Mouse (Mus musculus): ENCODE data around the gene Rhbdf1. TPM values are rescaled to one million over a fixed set of nuclear protein-coding genes. Genes with fewer than 3 reads are reported as not detected.

Gene Rhbdf1
- polyA plus RNA-seq, 1 experiment from 2014 or later, result 14.1 TPM

DNA sequence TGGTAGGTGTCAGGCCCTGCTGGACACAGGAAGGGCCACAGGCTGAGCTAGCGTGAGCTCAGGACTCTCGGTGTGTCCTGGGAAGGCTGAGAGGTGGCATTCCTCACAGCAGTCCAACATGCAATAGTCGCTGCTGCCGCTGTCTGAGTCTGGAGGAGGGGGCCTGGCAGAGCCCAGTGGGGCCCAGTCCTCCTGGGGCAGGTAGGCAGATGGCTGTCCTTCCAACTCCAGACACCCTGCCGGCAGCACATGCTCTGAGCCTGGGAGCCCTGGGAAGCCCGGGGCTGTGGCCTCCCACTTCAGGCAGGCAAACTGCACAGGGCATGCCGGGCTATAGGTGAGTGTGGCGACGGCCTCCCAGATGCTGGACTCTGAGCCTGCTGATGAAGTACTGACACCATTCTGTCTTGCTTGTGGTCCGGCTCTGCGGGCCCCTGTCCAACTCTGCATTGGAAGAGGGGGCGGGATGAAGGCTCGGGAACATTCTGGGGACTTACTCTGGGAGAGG, 31.4 kb downstream of the Rhbdf1 start:
- Histone ChIP-seq H3K4me2 (no peak overlapping the region), H3K9ac (ENCODE audit: low read length) (no peak overlapping the region), H3K36me3 (ENCODE audit: control insufficient read depth, insufficient read depth, low read length) (no peaks in the 10 kb centered on the region), H3K27me3 (ENCODE audit: control insufficient read depth, insufficient read depth, low read length) (no peaks in the 10 kb centered on the region), H3K27ac (ENCODE audit: low read depth, low read length) (no peak overlapping the region), H3K4me1 (ENCODE audit: control insufficient read depth, insufficient read depth, low read length) (no peaks in the 10 kb centered on the region), H3K9me3 (ENCODE audit: control insufficient read depth, low read length) (no peaks in the 10 kb centered on the region), H3K4me3 (ENCODE audit: low read depth, low read length) (no peak overlapping the region)
- WGBS, result 77% methylated on average over 13 of the region's 13 CpGs
- no peak for ATAC-seq (ENCODE audit: low FRiP score)
- DNase-seq (ENCODE audit: low spot score, missing footprints), result peak; percentile 81

DNA sequence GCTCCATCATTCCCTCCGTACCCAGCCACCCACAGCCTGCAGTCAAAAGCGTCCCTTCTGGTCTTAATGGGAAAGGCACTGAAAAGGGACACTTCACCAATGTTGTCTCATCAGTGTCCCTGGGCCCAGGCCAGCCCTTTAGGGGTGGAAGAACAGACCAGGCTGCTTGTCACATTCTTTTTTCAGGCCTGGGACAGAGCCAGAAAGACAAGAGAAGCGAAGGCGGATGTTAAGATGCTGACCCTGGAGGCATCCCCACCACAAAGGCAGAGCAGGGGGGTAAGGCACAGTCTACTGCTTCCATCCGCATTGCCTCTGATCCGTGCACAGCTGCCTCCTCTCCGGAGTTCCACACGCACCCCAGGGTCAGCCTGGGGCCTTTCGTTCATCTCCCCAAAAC, 32.0 kb downstream of the Rhbdf1 start:
- Histone ChIP-seq H3K36me3 (ENCODE audit: control insufficient read depth, insufficient read depth, low read length) (no peaks in the 10 kb centered on the region), H3K27ac (ENCODE audit: low read depth, low read length) (no peak overlapping the region), H3K9ac (ENCODE audit: low read length) (no peak overlapping the region), H3K9me3 (ENCODE audit: control insufficient read depth, low read length) (no peaks in the 10 kb centered on the region), H3K27me3 (ENCODE audit: control insufficient read depth, insufficient read depth, low read length) (no peaks in the 10 kb centered on the region), H3K4me2 (no peak overlapping the region), H3K4me3 (ENCODE audit: low read depth, low read length) (no peak overlapping the region), H3K4me1 (ENCODE audit: control insufficient read depth, insufficient read depth, low read length) (no peaks in the 10 kb centered on the region)
- DNase-seq (ENCODE audit: low spot score, missing footprints) (peak; percentile 39), ATAC-seq (ENCODE audit: low FRiP score) (no peak)
- 79% methylated on average over 9 of the region's 9 CpGs for WGBS

DNA sequence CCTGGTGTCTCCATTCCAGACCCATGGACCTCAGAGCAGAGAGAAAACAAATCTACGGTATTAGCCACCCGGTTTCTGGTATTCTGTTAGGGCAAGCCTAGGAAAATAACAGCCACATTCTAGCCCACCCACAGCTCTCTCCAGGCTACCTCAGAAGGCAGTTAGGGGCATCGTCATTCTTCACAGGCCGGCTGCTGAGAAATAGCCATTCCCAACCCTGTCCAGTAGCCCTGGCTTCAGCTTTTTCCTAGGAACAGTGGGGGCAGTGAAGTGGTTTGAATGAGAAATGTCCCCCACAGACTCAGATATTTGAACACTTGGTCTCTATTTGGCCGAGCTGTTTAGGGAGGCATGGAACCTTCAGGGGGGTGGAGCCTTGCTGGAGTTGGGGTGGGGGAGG, 32.7 kb downstream of the Rhbdf1 start:
- H3K4me3 ChIP-seq (ENCODE audit: low read depth, low read length), result no peak overlapping the region
- H3K9ac ChIP-seq (ENCODE audit: low read length), result no peak overlapping the region
- H3K36me3 ChIP-seq (ENCODE audit: control insufficient read depth, insufficient read depth, low read length), result no peaks in the 10 kb centered on the region
- no peaks in the 10 kb centered on the region for H3K4me1 ChIP-seq (ENCODE audit: control insufficient read depth, insufficient read depth, low read length)
- H3K9me3 ChIP-seq (ENCODE audit: control insufficient read depth, low read length), result no peaks in the 10 kb centered on the region
- H3K4me2 ChIP-seq, result no peak overlapping the region
- H3K27me3 ChIP-seq (ENCODE audit: control insufficient read depth, insufficient read depth, low read length), result no peaks in the 10 kb centered on the region
- DNase-seq (ENCODE audit: low spot score, missing footprints) (peak; percentile 45), ATAC-seq (ENCODE audit: low FRiP score) (no peak)
- WGBS, result 69% methylated on average over 5 of the region's 5 CpGs
- H3K27ac ChIP-seq (ENCODE audit: low read depth, low read length), result no peak overlapping the region

GRCm38 (mm10) chr11:32188881-32189280, 33.2 kb downstream of the Rhbdf1 start:
- no peak overlapping the region for H3K9ac ChIP-seq (ENCODE audit: low read length)
- H3K4me3 ChIP-seq (ENCODE audit: low read depth, low read length), result no peak overlapping the region
- H3K36me3 ChIP-seq (ENCODE audit: control insufficient read depth, insufficient read depth, low read length), result no peaks in the 10 kb centered on the region
- H3K9me3 ChIP-seq (ENCODE audit: control insufficient read depth, low read length), result no peaks in the 10 kb centered on the region
- H3K4me1 ChIP-seq (ENCODE audit: control insufficient read depth, insufficient read depth, low read length), result no peaks in the 10 kb centered on the region
- ATAC-seq (ENCODE audit: low FRiP score), result no peak
- 85% methylated on average over 12 of the region's 12 CpGs for whole genome bisulfite sequencing
- H3K4me2 ChIP-seq, result no peak overlapping the region
- H3K27ac ChIP-seq (ENCODE audit: low read depth, low read length), result no peak overlapping the region
- peak; percentile 65 for DNase-seq (ENCODE audit: low spot score, missing footprints)
- H3K27me3 ChIP-seq (ENCODE audit: control insufficient read depth, insufficient read depth, low read length), result no peaks in the 10 kb centered on the region

DNA sequence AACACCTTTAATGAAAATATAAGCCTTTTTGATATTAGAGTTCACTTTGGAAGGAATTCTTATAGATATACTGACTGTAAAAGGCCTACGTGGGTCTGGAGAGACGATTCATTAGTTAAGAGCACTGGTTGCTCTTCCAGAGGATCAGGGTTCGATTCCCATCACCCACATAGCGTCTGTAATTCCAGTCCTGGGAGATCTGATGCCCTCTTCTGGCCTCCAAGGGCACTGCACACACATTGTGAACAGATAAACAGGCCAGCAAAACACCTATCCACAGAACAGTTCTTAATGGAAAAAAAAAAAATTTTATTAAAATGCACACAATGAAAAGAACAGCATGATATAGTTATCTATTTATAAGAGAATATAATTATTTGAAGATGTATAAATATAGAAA, 34.8 kb downstream of the Rhbdf1 start:
- Histone ChIP-seq H3K27me3 (ENCODE audit: control insufficient read depth, insufficient read depth, low read length) (no peaks in the 10 kb centered on the region), H3K9me3 (ENCODE audit: control insufficient read depth, low read length) (no peaks in the 10 kb centered on the region), H3K9ac (ENCODE audit: low read length) (no peak overlapping the region), H3K4me2 (no peak overlapping the region), H3K36me3 (ENCODE audit: control insufficient read depth, insufficient read depth, low read length) (no peaks in the 10 kb centered on the region), H3K27ac (ENCODE audit: low read depth, low read length) (no peak overlapping the region), H3K4me1 (ENCODE audit: control insufficient read depth, insufficient read depth, low read length) (no peaks in the 10 kb centered on the region), H3K4me3 (ENCODE audit: low read depth, low read length) (no peak overlapping the region)
- ATAC-seq (ENCODE audit: low FRiP score), result no peak
- peak; percentile 45 for DNase-seq (ENCODE audit: low spot score, missing footprints)
- WGBS, result 91% methylated on average over 4 of the region's 4 CpGs

DNA sequence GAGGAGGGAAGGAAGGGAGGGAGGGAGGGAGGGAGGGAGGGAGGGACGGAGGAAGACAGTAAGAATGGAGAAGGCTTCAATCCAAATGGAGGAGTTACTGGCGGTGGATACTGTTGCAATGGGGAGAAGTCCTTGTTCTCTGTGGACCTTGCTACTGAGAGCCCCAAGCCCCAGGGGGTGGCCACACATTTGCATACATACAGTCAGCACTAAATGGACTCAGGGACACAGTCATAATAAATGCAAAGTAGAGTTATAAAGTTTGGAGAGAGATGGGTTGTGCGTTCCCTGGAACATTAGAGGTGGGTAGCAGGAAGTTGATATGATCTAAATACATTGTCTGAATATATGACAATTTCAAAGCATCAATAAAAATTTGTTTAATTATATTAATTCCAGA, 36.1 kb downstream of the Rhbdf1 start:
- no peaks in the 10 kb centered on the region for H3K9me3 ChIP-seq (ENCODE audit: control insufficient read depth, low read length)
- WGBS, result 79% methylated on average over 3 of the region's 3 CpGs
- no peaks in the 10 kb centered on the region for H3K36me3 ChIP-seq (ENCODE audit: control insufficient read depth, insufficient read depth, low read length)
- no peak overlapping the region for H3K27ac ChIP-seq (ENCODE audit: low read depth, low read length)
- no peaks in the 10 kb centered on the region for H3K4me1 ChIP-seq (ENCODE audit: control insufficient read depth, insufficient read depth, low read length)
- H3K9ac ChIP-seq (ENCODE audit: low read length), result no peak overlapping the region
- H3K4me3 ChIP-seq (ENCODE audit: low read depth, low read length), result no peak overlapping the region
- ATAC-seq (ENCODE audit: low FRiP score) (no peak), DNase-seq (ENCODE audit: low spot score, missing footprints) (peak; percentile 71)
- no peak overlapping the region for H3K4me2 ChIP-seq
- H3K27me3 ChIP-seq (ENCODE audit: control insufficient read depth, insufficient read depth, low read length), result no peaks in the 10 kb centered on the region

DNA sequence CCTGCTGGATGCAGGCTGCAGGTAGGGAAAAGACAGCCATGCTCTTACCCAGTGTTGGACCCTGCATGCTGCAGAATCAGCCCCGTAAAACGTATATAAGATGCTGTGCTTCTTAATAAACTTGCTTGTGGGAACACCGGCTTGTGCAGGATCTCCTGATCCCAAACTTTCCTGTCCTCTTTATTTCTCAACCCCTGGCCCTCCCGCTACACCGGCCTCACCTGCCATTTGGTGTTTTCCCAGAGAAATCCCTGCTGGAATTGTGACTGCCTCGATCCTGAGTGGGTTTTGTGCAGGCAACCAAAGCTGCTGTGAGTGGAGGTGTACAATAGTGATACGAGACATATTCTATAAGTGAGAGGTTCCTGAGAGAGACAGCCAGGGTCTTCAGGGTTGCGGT, 37.6 kb downstream of the Rhbdf1 start:
- WGBS, result 92% methylated on average over 8 of the region's 8 CpGs
- no peak for ATAC-seq (ENCODE audit: low FRiP score)

DNA sequence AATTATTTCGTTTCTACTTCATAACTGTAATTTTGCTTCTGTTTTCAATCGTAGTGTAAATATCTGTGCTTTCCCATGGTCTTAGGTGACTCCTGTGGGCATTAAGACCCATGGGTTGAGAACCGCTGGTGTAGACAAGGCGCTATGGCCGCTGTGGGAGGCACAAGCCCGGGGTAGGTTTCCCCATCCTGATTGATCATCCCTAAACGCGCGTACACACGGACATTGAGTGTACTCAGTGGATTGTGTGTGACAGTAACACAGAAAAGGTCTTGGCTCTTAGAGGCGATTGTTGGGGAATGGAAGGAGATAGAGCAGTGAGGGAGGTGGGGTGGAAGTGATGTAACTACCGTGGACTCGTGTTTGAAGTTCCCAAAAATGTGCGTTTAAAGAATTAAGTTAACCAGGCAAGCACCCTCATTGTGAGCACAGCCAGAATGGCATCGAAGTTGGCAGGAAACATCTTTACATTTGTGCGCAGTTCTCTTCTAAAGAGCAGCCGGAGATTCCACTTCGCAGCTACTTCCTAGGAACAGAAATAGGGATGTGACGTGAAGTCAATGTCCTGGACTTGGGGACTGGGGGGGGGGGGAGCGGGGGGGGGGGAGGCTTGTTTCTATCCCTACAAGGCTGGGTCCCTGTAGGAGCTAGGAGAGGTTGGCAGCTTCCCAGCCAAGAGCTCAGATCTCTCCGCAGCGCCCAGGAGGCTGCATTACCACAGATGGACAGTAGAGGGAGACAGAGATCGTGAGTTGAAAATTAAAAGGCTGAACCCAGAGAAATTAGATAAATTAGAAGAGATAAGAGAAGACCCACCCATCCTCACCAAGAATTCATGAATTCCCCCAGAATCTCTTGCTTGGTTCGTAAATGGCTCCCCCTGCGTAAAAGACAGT, 39.9 kb downstream of the Rhbdf1 start:
- Histone ChIP-seq H3K9me3 (ENCODE audit: control insufficient read depth, low read length) (no peaks in the 10 kb centered on the region; the same call in 1 of the 2 replicates), H3K27ac (ENCODE audit: low read depth, low read length) (no peak overlapping the region), H3K4me3 (ENCODE audit: low read depth, low read length) (no peak overlapping the region), H3K4me1 (ENCODE audit: control insufficient read depth, insufficient read depth, low read length) (no peaks in the 10 kb centered on the region), H3K36me3 (ENCODE audit: control insufficient read depth, insufficient read depth, low read length) (no peaks in the 10 kb centered on the region), H3K4me2 (no peak overlapping the region), H3K27me3 (ENCODE audit: control insufficient read depth, insufficient read depth, low read length) (no peaks in the 10 kb centered on the region), H3K9ac (ENCODE audit: low read length) (no peak overlapping the region)
- WGBS, result 53% methylated on average over 23 of the region's 25 CpGs
- DNase-seq (ENCODE audit: low spot score, missing footprints) (peak; percentile 99), ATAC-seq (ENCODE audit: low FRiP score) (peak; percentile 68; the same call in 1 of the 2 replicates)

More for the DNA sequence above, 37.6 kb downstream of the Rhbdf1 start:
- no peaks in the 10 kb centered on the region for H3K27me3 ChIP-seq (ENCODE audit: control insufficient read depth, insufficient read depth, low read length)
- no peak overlapping the region for H3K27ac ChIP-seq (ENCODE audit: low read depth, low read length)
- no peak overlapping the region for H3K9ac ChIP-seq (ENCODE audit: low read length)
- no peak overlapping the region for H3K4me3 ChIP-seq (ENCODE audit: low read depth, low read length)
- no peaks in the 10 kb centered on the region for H3K4me1 ChIP-seq (ENCODE audit: control insufficient read depth, insufficient read depth, low read length)
- no peak overlapping the region for H3K4me2 ChIP-seq
- no peaks in the 10 kb centered on the region for H3K9me3 ChIP-seq (ENCODE audit: control insufficient read depth, low read length)
- H3K36me3 ChIP-seq (ENCODE audit: control insufficient read depth, insufficient read depth, low read length), result no peaks in the 10 kb centered on the region
- peak; percentile 51 for DNase-seq (ENCODE audit: low spot score, missing footprints)

DNA sequence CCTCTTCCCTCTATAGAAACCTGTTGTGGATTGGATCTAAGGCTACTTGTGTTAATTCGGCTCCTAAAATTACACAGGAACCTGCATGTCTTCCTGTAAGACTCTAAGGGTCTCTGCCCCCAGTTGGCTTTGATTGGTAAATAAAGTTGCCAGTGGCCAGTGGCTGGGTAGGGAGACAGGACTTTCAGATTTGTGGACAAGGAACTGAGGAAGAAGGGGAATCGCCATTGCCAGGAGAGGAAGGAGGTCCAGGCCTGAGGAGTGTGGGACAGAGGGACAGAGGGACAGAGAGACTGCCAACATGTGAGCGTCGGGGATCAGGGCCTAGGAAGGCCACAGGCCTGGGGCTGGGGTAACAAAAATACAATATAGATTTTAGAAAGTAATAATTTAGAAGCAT, 40.9 kb downstream of the Rhbdf1 start:
- H3K27me3 ChIP-seq (ENCODE audit: control insufficient read depth, insufficient read depth, low read length), result no peaks in the 10 kb centered on the region
- no peaks in the 10 kb centered on the region for H3K4me1 ChIP-seq (ENCODE audit: control insufficient read depth, insufficient read depth, low read length)
- H3K4me2 ChIP-seq, result no peak overlapping the region
- ATAC-seq (ENCODE audit: low FRiP score) (no peak), DNase-seq (ENCODE audit: low spot score, missing footprints) (no peak)
- H3K9ac ChIP-seq (ENCODE audit: low read length), result no peak overlapping the region
- H3K9me3 ChIP-seq (ENCODE audit: control insufficient read depth, low read length), result no peaks in the 10 kb centered on the region; the same call in 1 of the 2 replicates
- H3K27ac ChIP-seq (ENCODE audit: low read depth, low read length), result no peak overlapping the region
- no peak overlapping the region for H3K4me3 ChIP-seq (ENCODE audit: low read depth, low read length)
- WGBS, result 80% methylated on average over 4 of the region's 4 CpGs
- no peaks in the 10 kb centered on the region for H3K36me3 ChIP-seq (ENCODE audit: control insufficient read depth, insufficient read depth, low read length)

All from midbrain, embryonic 11.5 days (tissue).